Mouse (Mus musculus): Measurements from ENCODE around the gene Ppp1r37. TPM values are rescaled to one million over a fixed set of nuclear protein-coding genes. Genes with fewer than 3 reads are reported as not detected.

The Ppp1r37 gene
- polyA plus RNA-seq, 1 experiment from 2014 or later, result 48.8 TPM

DNA sequence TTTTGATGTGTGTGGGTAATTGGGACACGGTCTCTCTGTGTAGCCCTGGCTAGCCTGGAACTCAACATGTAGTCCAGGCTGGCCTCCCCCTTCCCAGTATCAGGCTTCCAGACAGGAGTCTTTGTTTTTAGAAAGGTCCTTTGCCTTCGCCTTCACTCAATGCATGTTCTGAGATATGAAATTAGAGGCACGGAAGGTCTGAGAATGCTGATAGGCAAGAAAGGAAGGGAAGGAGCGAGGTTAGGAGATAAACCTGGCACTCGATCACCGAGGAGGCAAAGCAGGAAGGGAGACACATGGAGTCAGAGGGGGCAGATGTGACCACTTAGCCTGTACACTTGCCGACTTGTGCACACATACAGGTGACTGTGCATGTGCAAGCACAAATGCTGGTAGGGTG lies 76.3 kb downstream of the Ppp1r37 start:
- peaks cover 41% of the 10 kb centered on the region for H3K27me3 ChIP-seq (replicated peaks)
- H3K9me3 ChIP-seq, result no peaks in the 10 kb centered on the region
- no peak overlapping the region for H3K4me2 ChIP-seq (replicated peaks)
- WGBS, result 91% methylated on average over 7 of the region's 7 CpGs
- H3K4me3 ChIP-seq, result no peak overlapping the region
- ATAC-seq (ENCODE audit: low FRiP score, low read depth), result no peak
- no peaks in the 10 kb centered on the region for H3K36me3 ChIP-seq
- no peak overlapping the region for H3K9ac ChIP-seq
- no peak overlapping the region for H3K27ac ChIP-seq
- H3K4me1 ChIP-seq, result peaks cover 7% of the 10 kb centered on the region

DNA sequence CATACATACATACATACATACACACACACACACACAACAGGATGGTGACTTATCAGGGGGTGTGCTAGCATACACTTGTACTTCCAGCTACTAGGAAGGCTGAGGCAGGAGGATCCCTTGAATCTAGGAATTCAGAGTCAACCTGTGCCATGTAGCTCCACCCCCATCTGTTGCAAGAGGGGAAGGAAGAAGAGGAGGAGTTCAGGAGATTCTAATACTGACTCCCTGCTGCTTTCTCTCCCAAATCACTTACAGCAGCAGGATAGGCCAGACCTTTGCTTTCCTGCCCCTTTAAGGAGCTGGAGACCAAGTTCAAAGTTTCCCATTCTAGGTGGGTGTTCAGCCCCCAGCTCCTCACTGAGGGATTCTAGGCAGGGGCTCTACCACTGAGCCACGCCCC lies 77.4 kb downstream of the Ppp1r37 start:
- 0 out of 2 replicates have a peak, but pooled peaks cover 6% of the 10 kb centered on the region for H3K4me1 ChIP-seq
- H3K4me2 ChIP-seq (replicated peaks), result no peak overlapping the region
- peaks cover 31% of the 10 kb centered on the region for H3K27me3 ChIP-seq (replicated peaks)
- no peaks in the 10 kb centered on the region for H3K36me3 ChIP-seq
- WGBS, result 79% methylated on average over 1 of the region's 1 CpGs
- H3K27ac ChIP-seq, result no peak overlapping the region
- no peak overlapping the region for H3K4me3 ChIP-seq
- no peaks in the 10 kb centered on the region for H3K9me3 ChIP-seq
- ATAC-seq (ENCODE audit: low FRiP score, low read depth), result no peak
- H3K9ac ChIP-seq, result no peak overlapping the region

GRCm38 (mm10) chr7:19483281-19483680 lies 79.6 kb downstream of the Ppp1r37 start:
- Histone ChIP-seq H3K27ac (no peak overlapping the region), H3K36me3 (no peaks in the 10 kb centered on the region), H3K9ac (no peak overlapping the region), H3K4me3 (no peak overlapping the region), H3K4me1 (no peaks in the 10 kb centered on the region), H3K4me2 (replicated peaks) (no peak overlapping the region), H3K9me3 (no peaks in the 10 kb centered on the region), H3K27me3 (replicated peaks) (peaks cover 9% of the 10 kb centered on the region)
- ATAC-seq (ENCODE audit: low FRiP score, low read depth), result no peak
- WGBS, result 85% methylated on average over 8 of the region's 8 CpGs

Other genes with a start within 250 kb of the Ppp1r37 start
- gene Ercc1, start 218.3 kb downstream of the Ppp1r37 start, polyA plus RNA-seq (2016; fragmentation: Nextera tagmentation; extraction: Ambion mirVana), result 103 and 104 TPM in 2 replicates
- 18.2 and 19.8 TPM in 2 replicates for gene Cd3eap, start 203.6 kb downstream of the Ppp1r37 start, polyA plus RNA-seq (2016; fragmentation: Nextera tagmentation; extraction: Ambion mirVana)
- 3.1 and 3.2 TPM in 2 replicates for gene Ppp1r13l, start 203.3 kb downstream of the Ppp1r37 start, polyA plus RNA-seq (2016; fragmentation: Nextera tagmentation; extraction: Ambion mirVana)
- gene Ercc2, start 181.1 kb downstream of the Ppp1r37 start, polyA plus RNA-seq (2016; fragmentation: Nextera tagmentation; extraction: Ambion mirVana), result 24.0 and 27.5 TPM in 2 replicates
- gene Klc3, start 159.0 kb downstream of the Ppp1r37 start, polyA plus RNA-seq (2016; fragmentation: Nextera tagmentation; extraction: Ambion mirVana), result 3.9 and 6.4 TPM in 2 replicates
- gene Ckm, start 158.3 kb downstream of the Ppp1r37 start, polyA plus RNA-seq (2016; fragmentation: Nextera tagmentation; extraction: Ambion mirVana), result 0.20 and 0.35 TPM in 2 replicates
- 19.9 and 21.7 TPM in 2 replicates for gene Mark4, start 104.3 kb downstream of the Ppp1r37 start, polyA plus RNA-seq (2016; fragmentation: Nextera tagmentation; extraction: Ambion mirVana)
- 1.2 and 1.6 TPM in 2 replicates for gene Exoc3l2, start 99.7 kb downstream of the Ppp1r37 start, polyA plus RNA-seq (2016; fragmentation: Nextera tagmentation; extraction: Ambion mirVana)
- 4.6 and 5.7 TPM in 2 replicates for gene Bloc1s3, start 54.7 kb downstream of the Ppp1r37 start, polyA plus RNA-seq (2016; fragmentation: Nextera tagmentation; extraction: Ambion mirVana)
- 50.6 and 51.0 TPM in 2 replicates for gene Trappc6a, start 54.7 kb downstream of the Ppp1r37 start, polyA plus RNA-seq (2016; fragmentation: Nextera tagmentation; extraction: Ambion mirVana)
- gene Nkpd1, start 45.2 kb downstream of the Ppp1r37 start, polyA plus RNA-seq (2016; fragmentation: Nextera tagmentation; extraction: Ambion mirVana), result 0.11 and 0.19 TPM in 2 replicates
- 0.30 TPM in 1 of 2 replicates, not detected in the other for gene Zfp296, start 14.2 kb upstream of the Ppp1r37 start, polyA plus RNA-seq (2016; fragmentation: Nextera tagmentation; extraction: Ambion mirVana)
- gene Gemin7, start 14.5 kb upstream of the Ppp1r37 start, polyA plus RNA-seq (2016; fragmentation: Nextera tagmentation; extraction: Ambion mirVana), result 140 and 145 TPM in 2 replicates
- 70.1 and 79.0 TPM in 2 replicates for gene Clasrp, start 41.4 kb upstream of the Ppp1r37 start, polyA plus RNA-seq (2016; fragmentation: Nextera tagmentation; extraction: Ambion mirVana)
- 4.9 and 5.8 TPM in 2 replicates for gene Relb, start 66.4 kb upstream of the Ppp1r37 start, polyA plus RNA-seq (2016; fragmentation: Nextera tagmentation; extraction: Ambion mirVana)
- gene Clptm1, start 102.0 kb upstream of the Ppp1r37 start, polyA plus RNA-seq (2016; fragmentation: Nextera tagmentation; extraction: Ambion mirVana), result 104 and 112 TPM in 2 replicates
- gene Apoc2, start 114.9 kb upstream of the Ppp1r37 start, polyA plus RNA-seq (2016; fragmentation: Nextera tagmentation; extraction: Ambion mirVana), result 1.0 and 1.7 TPM in 2 replicates
- gene Gm44805, start 118.3 kb upstream of the Ppp1r37 start, polyA plus RNA-seq (2016; fragmentation: Nextera tagmentation; extraction: Ambion mirVana), result not detected in 2 replicates
- gene Apoc4, start 118.4 kb upstream of the Ppp1r37 start, polyA plus RNA-seq (2016; fragmentation: Nextera tagmentation; extraction: Ambion mirVana), result not detected in 2 replicates
- 4.9 and 7.2 TPM in 2 replicates for gene Apoc1, start 129.6 kb upstream of the Ppp1r37 start, polyA plus RNA-seq (2016; fragmentation: Nextera tagmentation; extraction: Ambion mirVana)
- gene Apoe, start 136.1 kb upstream of the Ppp1r37 start, polyA plus RNA-seq (2016; fragmentation: Nextera tagmentation; extraction: Ambion mirVana), result 204 and 207 TPM in 2 replicates
- 159 and 165 TPM in 2 replicates for gene Tomm40, start 152.4 kb upstream of the Ppp1r37 start, polyA plus RNA-seq (2016; fragmentation: Nextera tagmentation; extraction: Ambion mirVana)
- 63.5 and 64.4 TPM in 2 replicates for gene Nectin2, start 187.4 kb upstream of the Ppp1r37 start, polyA plus RNA-seq (2016; fragmentation: Nextera tagmentation; extraction: Ambion mirVana)
- gene Bcam, start 207.9 kb upstream of the Ppp1r37 start, polyA plus RNA-seq (2016; fragmentation: Nextera tagmentation; extraction: Ambion mirVana), result 15.1 and 15.4 TPM in 2 replicates
- gene Cblc, start 233.7 kb upstream of the Ppp1r37 start, polyA plus RNA-seq (2016; fragmentation: Nextera tagmentation; extraction: Ambion mirVana), result 0.73 and 0.87 TPM in 2 replicates